Mouse (Mus musculus) adrenal gland, postnatal 14 days (tissue): ENCODE results near the gene Dmrtc1c2. TPM values are rescaled to one million over a fixed set of nuclear protein-coding genes. Genes with fewer than 3 reads are reported as not detected.
"Not testable (repeated sequence)": the region's sequence is repeated elsewhere in the genome, so short reads cannot be mapped to it uniquely, and the experiment has no call there.

Experiments used
- DNase-seq: peaks from one replicate; pipeline ENCODE4 v3.0.0; 2021; ENCODE audit warnings: mixed read lengths
- long read RNA-seq, 2 experiments: library from polyadenylated mRNA; stranded (forward); transcript quantifications; one replicate each; pipeline ENCODE4 v2.0.0; 2021
- total RNA-seq: library from RNA; stranded (reverse); gene quantifications from 2 replicates; pipeline ENCODE4 v1.2.3, GENCODE M21; 2021

The Dmrtc1c2 gene
- not detected in 2 replicates for total RNA-seq
- long read RNA-seq, experiment 1: 0 reads
- long read RNA-seq, experiment 2: 0 reads

GRCm38 (mm10) chrX:102854516-102854915 lies at the start of gene Dmrtc1c2:
Gene Dmrtc1c2, minus strand, starts transcription at chrX:102854616.
- not testable (repeated sequence) for DNase-seq

GRCm38 (mm10) chrX:102867871-102868270 lies 13.5 kb upstream of the Dmrtc1c2 start, which contains the start of gene 1700031F05Rik:
Gene 1700031F05Rik, minus strand, starts transcription at chrX:102867971.
- no peak for DNase-seq

GRCm38 (mm10) chrX:102812311-102812710 lies 42.1 kb downstream of the Dmrtc1c2 start:
- DNase-seq: no peak

- not testable (repeated sequence) for DNase-seq
Observed at GRCm38 (mm10) chrX:102802663-102803062, 51.8 kb downstream of the Dmrtc1c2 start, which contains the start of gene Dmrtc1c1. Gene Dmrtc1c1, plus strand, starts transcription at chrX:102802963.

Other genes starting within 250 kb of the Dmrtc1c2 start
- 12.0 and 13.0 TPM in 2 replicates for gene Phka1, start 210.4 kb downstream of the Dmrtc1c2 start, total RNA-seq
- not detected in 2 replicates for gene Gm3880, start 167.6 kb downstream of the Dmrtc1c2 start, total RNA-seq
- not detected in 2 replicates for gene Gm9112, start 147.0 kb downstream of the Dmrtc1c2 start, total RNA-seq
- gene Dmrtc1b, start 146.8 kb downstream of the Dmrtc1c2 start, total RNA-seq: not detected in 2 replicates
- not detected in 2 replicates for gene Dmrtc1c1, start 51.7 kb downstream of the Dmrtc1c2 start, total RNA-seq
- not detected in 2 replicates for gene 1700031F05Rik, start 13.4 kb upstream of the Dmrtc1c2 start, total RNA-seq
- 0.33 TPM in 1 of 2 replicates, not detected in the other for gene Dmrtc1a, start 54.1 kb upstream of the Dmrtc1c2 start, total RNA-seq
- not detected in 2 replicates for gene 1700011M02Rik, start 54.3 kb upstream of the Dmrtc1c2 start, total RNA-seq
- not detected in 2 replicates for gene 1700018G05Rik, start 73.8 kb upstream of the Dmrtc1c2 start, total RNA-seq